Comparison of ENCODE assay signal across 9 mouse cellular contexts in the genomic region with DNA sequence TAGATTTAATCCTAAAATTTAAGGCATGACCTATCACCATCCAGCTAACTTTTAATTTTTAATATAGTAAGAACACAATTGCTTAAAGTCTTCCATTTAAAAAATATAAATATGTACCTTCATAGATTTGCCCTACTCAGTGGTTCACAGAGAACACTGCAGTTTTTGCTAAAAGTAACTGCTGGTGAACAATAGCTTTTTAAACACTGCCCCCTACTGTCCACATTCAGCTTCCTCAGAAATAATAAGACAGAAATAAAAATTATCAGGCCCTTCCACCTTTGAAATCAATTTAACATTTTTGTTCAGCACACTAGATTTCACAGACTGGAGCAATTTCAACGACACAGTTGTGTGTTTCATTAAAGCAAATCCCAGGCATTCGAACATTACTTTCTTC. TPM values are rescaled to one million over a fixed set of nuclear protein-coding genes. Genes with fewer than 3 reads are reported as not detected.
A peak's percentile ranks its signal among the peaks of the same experiment; 100 is the strongest.
DNase-seq lines count a peak whose midpoint lies in the region; ATAC-seq and TF ChIP-seq lines count a peak whose summit lies in the region.
"Had no signal": no experiment of that assay in that cellular context is flagged by ENCODE, and none has a peak within 500 bp of the region (broad histone marks: within the 10 kb centered on the region; RNA-seq: fewer than 3 reads in every experiment).

No protein-coding gene starts in this region.

- TF ChIP-seq CTCF in forebrain, postnatal 0 days (IDR thresholded peaks at IDR 0.05; ENCODE audit: low read depth) = 0 out of 2 replicates have a peak, but pooled peaks have one; percentile 27
- peak; percentile 31 for TF ChIP-seq CTCF in lung, postnatal 0 days (IDR thresholded peaks at IDR 0.05)

- TF ChIP-seq EP300 in lung, postnatal 0 days (IDR thresholded peaks at IDR 0.05) = no peak

- no peaks in the 10 kb centered on the region for H3K27me3 ChIP-seq in forebrain, postnatal 0 days (ENCODE audit: insufficient read depth, low read length)
- no peaks in the 10 kb centered on the region for H3K27me3 ChIP-seq in forebrain, embryonic 12.5 days
- no peaks in the 10 kb centered on the region for H3K27me3 ChIP-seq in lung, postnatal 0 days (replicated peaks; ENCODE audit: insufficient read depth, low read length)
- H3K27me3 ChIP-seq in midbrain, embryonic 13.5 days = no peaks in the 10 kb centered on the region

- WGBS in forebrain, postnatal 0 days = 66% methylated on average over 2 of the region's 2 CpGs
- 53% methylated on average over 2 of the region's 2 CpGs for WGBS in forebrain, embryonic 12.5 days
- 59% methylated on average over 2 of the region's 2 CpGs for WGBS in lung, postnatal 0 days
- WGBS in midbrain, embryonic 13.5 days = 60% methylated on average over 2 of the region's 2 CpGs

- no peaks in the 10 kb centered on the region for H3K36me3 ChIP-seq in forebrain, postnatal 0 days (ENCODE audit: insufficient read depth)
- H3K36me3 ChIP-seq in forebrain, embryonic 12.5 days (replicated peaks) = no peaks in the 10 kb centered on the region
- no peaks in the 10 kb centered on the region for H3K36me3 ChIP-seq in lung, postnatal 0 days (ENCODE audit: insufficient read depth, low read length)
- no peaks in the 10 kb centered on the region for H3K36me3 ChIP-seq in midbrain, embryonic 13.5 days
- H3K36me3 ChIP-seq: forebrain, embryonic 10.5 days had no signal

- no peaks in the 10 kb centered on the region for H3K4me1 ChIP-seq in forebrain, postnatal 0 days (ENCODE audit: insufficient read depth)
- no peaks in the 10 kb centered on the region for H3K4me1 ChIP-seq in forebrain, embryonic 12.5 days
- H3K4me1 ChIP-seq in lung, postnatal 0 days (ENCODE audit: insufficient read depth, low read depth, low read length) = no peaks in the 10 kb centered on the region
- H3K4me1 ChIP-seq in midbrain, embryonic 13.5 days (replicated peaks) = no peaks in the 10 kb centered on the region
- H3K4me1 ChIP-seq: forebrain, embryonic 10.5 days had no signal

- no peak for ATAC-seq in forebrain, postnatal 0 days
- no peak for ATAC-seq in forebrain, embryonic 12.5 days (ENCODE audit: low FRiP score)
- no peak for ATAC-seq in lung, postnatal 0 days
- peak; percentile 80 for ATAC-seq in megakaryocyte progenitor cell, adult 5-6 weeks (replicated peaks; ENCODE audit: poor library complexity)
- ATAC-seq in midbrain, embryonic 13.5 days = no peak

- H3K4me3 ChIP-seq in forebrain, postnatal 0 days (ENCODE audit: low read depth, low read length) = no peak overlapping the region
- H3K4me3 ChIP-seq in forebrain, embryonic 12.5 days (replicated peaks) = no peak overlapping the region
- H3K4me3 ChIP-seq in lung, postnatal 0 days (ENCODE audit: low read depth, low read length) = no peak overlapping the region
- no peak overlapping the region for H3K4me3 ChIP-seq in midbrain, embryonic 13.5 days (replicated peaks)
- H3K4me3 ChIP-seq: forebrain, embryonic 10.5 days had no signal

- no peak overlapping the region for H3K27ac ChIP-seq in forebrain, postnatal 0 days (ENCODE audit: low read depth, low read length)
- no peak overlapping the region for H3K27ac ChIP-seq in forebrain, embryonic 12.5 days
- no peak overlapping the region for H3K27ac ChIP-seq in lung, postnatal 0 days (ENCODE audit: low read length)
- no peak overlapping the region for H3K27ac ChIP-seq in midbrain, embryonic 13.5 days
- H3K27ac ChIP-seq: forebrain, embryonic 10.5 days had no signal

- H3K4me2 ChIP-seq in forebrain, postnatal 0 days (ENCODE audit: low read depth) = no peak overlapping the region
- no peak overlapping the region for H3K4me2 ChIP-seq in forebrain, embryonic 12.5 days
- H3K4me2 ChIP-seq in lung, postnatal 0 days (replicated peaks; ENCODE audit: low read depth, low read length) = no peak overlapping the region
- no peak overlapping the region for H3K4me2 ChIP-seq in midbrain, embryonic 13.5 days (replicated peaks)

- no peak overlapping the region for H3K9ac ChIP-seq in forebrain, postnatal 0 days
- H3K9ac ChIP-seq in forebrain, embryonic 12.5 days = no peak overlapping the region
- H3K9ac ChIP-seq in lung, postnatal 0 days (replicated peaks; ENCODE audit: low read depth) = no peak overlapping the region
- H3K9ac ChIP-seq in midbrain, embryonic 13.5 days (replicated peaks) = no peak overlapping the region

- peak; percentile 4 for DNase-seq in forebrain, postnatal 0 days
- no peak for DNase-seq in lung, postnatal 0 days (ENCODE audit: low spot score)
- no peak for DNase-seq in lung, postnatal 4 days
- DNase-seq in adipocyte (ENCODE audit: low spot score) = peak; percentile 10
- no peak for DNase-seq in cerebellum, postnatal 25 days

- no peaks in the 10 kb centered on the region for H3K9me3 ChIP-seq in forebrain, postnatal 0 days (ENCODE audit: low read length)
- H3K9me3 ChIP-seq in forebrain, embryonic 12.5 days = no peaks in the 10 kb centered on the region
- no peaks in the 10 kb centered on the region for H3K9me3 ChIP-seq in lung, postnatal 0 days (ENCODE audit: low read length)
- no peaks in the 10 kb centered on the region for H3K9me3 ChIP-seq in midbrain, embryonic 13.5 days
- H3K9me3 ChIP-seq: forebrain, embryonic 10.5 days had no signal

RNA-seq across cellular contexts. Expression of a gene that starts 52.7 kb away (rescaled TPM):
- total RNA-seq in forebrain, postnatal 0 days (2014; rRNA removed) = 15.2 and 20.1 TPM in 2 replicates
- 32.0 and 37.0 TPM in 2 replicates for polyA plus RNA-seq in forebrain, postnatal 0 days (2015; fragmentation: Nextera tagmentation; extraction: Ambion mirVana)
- polyA plus RNA-seq in forebrain, embryonic 12.5 days (2016; fragmentation: Nextera tagmentation; extraction: Ambion mirVana) = 48.2 and 56.7 TPM in 2 replicates
- polyA plus RNA-seq in lung, postnatal 0 days (2015; fragmentation: Nextera tagmentation; extraction: Ambion mirVana) = 36.8 and 38.1 TPM in 2 replicates
- 69.3 and 84.3 TPM in 2 replicates for total RNA-seq in megakaryocyte progenitor cell, adult 5-6 weeks (2015)
- 24.4 and 24.9 TPM in 2 replicates for total RNA-seq in megakaryocyte progenitor cell, adult 5-6 weeks (2017)
- 49.4 and 53.1 TPM in 2 replicates for polyA plus RNA-seq in midbrain, embryonic 13.5 days (2015; fragmentation: Nextera tagmentation; extraction: Ambion mirVana)

RNA-seq across cellular contexts. Expression of a gene that starts 53.1 kb away (rescaled TPM):
- 0.77 and 1.4 TPM in 2 replicates for total RNA-seq in forebrain, postnatal 0 days (2014; rRNA removed)
- polyA plus RNA-seq in forebrain, postnatal 0 days (2015; fragmentation: Nextera tagmentation; extraction: Ambion mirVana) = 1.7 and 2.1 TPM in 2 replicates
- polyA plus RNA-seq in forebrain, embryonic 12.5 days (2016; fragmentation: Nextera tagmentation; extraction: Ambion mirVana) = 2.4 and 3.5 TPM in 2 replicates
- polyA plus RNA-seq in lung, postnatal 0 days (2015; fragmentation: Nextera tagmentation; extraction: Ambion mirVana) = 8.7 and 9.3 TPM in 2 replicates
- total RNA-seq in megakaryocyte progenitor cell, adult 5-6 weeks (2015) = 1.1 and 1.4 TPM in 2 replicates
- total RNA-seq in megakaryocyte progenitor cell, adult 5-6 weeks (2017) = 2.2 and 2.7 TPM in 2 replicates
- 3.4 TPM in 2 replicates for polyA plus RNA-seq in midbrain, embryonic 13.5 days (2015; fragmentation: Nextera tagmentation; extraction: Ambion mirVana)

Comparison
In these comparisons a context has a peak if more than half of its experiments do, and no peak if none do; other contexts are left out.
1. DNase-seq: peak in forebrain, postnatal 0 days (single experiment) and adipocyte (single experiment); none in lung, postnatal 0 days (single experiment), lung, postnatal 4 days (0 of 2) and cerebellum, postnatal 25 days (0 of 2).